ENCODE assay signal across 8 mouse cellular contexts in genomic region chrX:95968594-95968965, GRCm38 (mm10). TPM values are rescaled to one million over a fixed set of nuclear protein-coding genes. Genes with fewer than 3 reads are reported as not detected.
DNase-seq lines count a peak whose midpoint lies in the region; ATAC-seq and TF ChIP-seq lines count a peak whose summit lies in the region.

No protein-coding gene starts in this region.

- no peaks in the 10 kb centered on the region for H3K9me3 ChIP-seq in heart, embryonic 13.5 days
- no peaks in the 10 kb centered on the region for H3K9me3 ChIP-seq in kidney, postnatal 0 days (replicated peaks; ENCODE audit: low read length)
- H3K9me3 ChIP-seq in stomach, embryonic 14.5 days (ENCODE audit: control insufficient read depth, low read depth, low read length): no peaks in the 10 kb centered on the region

- H3K36me3 ChIP-seq in heart, embryonic 13.5 days: no peaks in the 10 kb centered on the region
- no peaks in the 10 kb centered on the region for H3K36me3 ChIP-seq in kidney, postnatal 0 days (ENCODE audit: insufficient read depth, low read length)
- H3K36me3 ChIP-seq in liver, adult 2 months (ENCODE audit: control insufficient read depth, insufficient read depth, low read length): no peaks in the 10 kb centered on the region
- no peaks in the 10 kb centered on the region for H3K36me3 ChIP-seq in stomach, embryonic 14.5 days (ENCODE audit: control insufficient read depth, insufficient read depth, low read length)

- TF ChIP-seq POLR2A in liver, adult 2 months (IDR thresholded peaks at IDR 0.05; ENCODE audit: extremely low read depth, insufficient read depth, low read length): no peak

- no peaks in the 10 kb centered on the region for H3K79me2 ChIP-seq in liver, adult 2 months (ENCODE audit: control insufficient read depth, insufficient read depth, low read length)

- 14% methylated on average over 6 of the region's 6 CpGs for WGBS in heart, embryonic 13.5 days
- WGBS in kidney, postnatal 0 days: 32% methylated on average over 6 of the region's 6 CpGs
- 4% methylated on average over 6 of the region's 6 CpGs for WGBS in liver, adult 2 months
- WGBS in stomach, embryonic 14.5 days: 25% methylated on average over 6 of the region's 6 CpGs

- DNase-seq in CD4-positive helper T cell, adult 2 months (ENCODE audit: low read depth, low spot score): peak; percentile 87
- peak; percentile 94 for DNase-seq in kidney, postnatal 0 days (ENCODE audit: low spot score)
- peak; percentile 59 for DNase-seq in liver, adult 2 months (ENCODE audit: extremely low read depth, low read depth, low spot score)

- H3K27me3 ChIP-seq in heart, embryonic 13.5 days (replicated peaks): no peaks in the 10 kb centered on the region
- H3K27me3 ChIP-seq in kidney, postnatal 0 days (ENCODE audit: insufficient read depth, low read length): no peaks in the 10 kb centered on the region
- H3K27me3 ChIP-seq in liver, adult 2 months (ENCODE audit: control insufficient read depth, insufficient read depth, low read length): no peaks in the 10 kb centered on the region
- no peaks in the 10 kb centered on the region for H3K27me3 ChIP-seq in stomach, embryonic 14.5 days (ENCODE audit: control insufficient read depth, insufficient read depth, low read length)

- peak overlapping the region; percentile 75 for H3K4me2 ChIP-seq in heart, embryonic 13.5 days
- H3K4me2 ChIP-seq in kidney, postnatal 0 days (ENCODE audit: low read length): peak overlapping the region; percentile 63
- H3K4me2 ChIP-seq in stomach, embryonic 14.5 days (replicated peaks; ENCODE audit: low read depth, low read length): peak overlapping the region; percentile 47

- H3K27ac ChIP-seq in brown adipose tissue, adult 24 weeks (replicated peaks; ENCODE audit: low read depth, low read length): no peak overlapping the region
- peak overlapping the region; percentile 75 for H3K27ac ChIP-seq in heart, embryonic 13.5 days (replicated peaks)
- peak overlapping the region; percentile 75; the same call in 1 of the 2 replicates for H3K27ac ChIP-seq in kidney, postnatal 0 days
- no peak overlapping the region for H3K27ac ChIP-seq in liver, adult 2 months (replicated peaks; ENCODE audit: insufficient read depth, low read depth, low read length)
- peak overlapping the region; percentile 78 for H3K27ac ChIP-seq in stomach, embryonic 14.5 days (ENCODE audit: low read length)

- peak; percentile 76 for ATAC-seq in erythroid progenitor cell, adult 5-6 weeks (replicated peaks; ENCODE audit: low FRiP score, poor library complexity, severe bottlenecking)
- peak; percentile 80 for ATAC-seq in heart, embryonic 13.5 days (ENCODE audit: extremely low read depth, insufficient number of reproducible peaks, low FRiP score, low TSS enrichment)
- peak; percentile 95 for ATAC-seq in kidney, postnatal 0 days (replicated peaks; ENCODE audit: low FRiP score, low read depth)
- ATAC-seq in monocyte, adult 5-6 weeks (replicated peaks; ENCODE audit: insufficient number of reproducible peaks, low FRiP score, low TSS enrichment, poor library complexity, severe bottlenecking): peak; percentile 93
- ATAC-seq in stomach, embryonic 14.5 days (ENCODE audit: insufficient number of reproducible peaks, insufficient read depth, low FRiP score, low read depth): peak; percentile 93

- peak overlapping the region; percentile 73 for H3K9ac ChIP-seq in heart, embryonic 13.5 days
- H3K9ac ChIP-seq in kidney, postnatal 0 days (ENCODE audit: low read depth, low read length): peak overlapping the region; percentile 58; the same call in 1 of the 2 replicates
- peak overlapping the region; percentile 62 for H3K9ac ChIP-seq in liver, adult 2 months (ENCODE audit: low read depth, low read length)
- no peak overlapping the region for H3K9ac ChIP-seq in stomach, embryonic 14.5 days (replicated peaks; ENCODE audit: low read depth, low read length)

- H3K4me1 ChIP-seq in brown adipose tissue, adult 24 weeks (ENCODE audit: control insufficient read depth, insufficient read depth, insufficient read length, low read length): no peaks in the 10 kb centered on the region
- H3K4me1 ChIP-seq in heart, embryonic 13.5 days: 0 out of 2 replicates have a peak, but pooled peaks cover 3% of the 10 kb centered on the region
- H3K4me1 ChIP-seq in kidney, postnatal 0 days (replicated peaks; ENCODE audit: insufficient read depth, low read length): no peaks in the 10 kb centered on the region
- no peaks in the 10 kb centered on the region for H3K4me1 ChIP-seq in liver, adult 2 months (ENCODE audit: control insufficient read depth, insufficient read depth, low read length)
- no peaks in the 10 kb centered on the region for H3K4me1 ChIP-seq in stomach, embryonic 14.5 days (ENCODE audit: control insufficient read depth, insufficient read depth, low read length)

- no peak for TF ChIP-seq CTCF in kidney, postnatal 0 days (IDR thresholded peaks at IDR 0.05; ENCODE audit: low read depth)
- no peak for TF ChIP-seq CTCF in liver, adult 2 months (IDR thresholded peaks at IDR 0.05; ENCODE audit: low read depth, low read length)

- peak overlapping the region; percentile 61 for H3K4me3 ChIP-seq in brown adipose tissue, adult 24 weeks (ENCODE audit: insufficient read depth, low read depth, low read length)
- H3K4me3 ChIP-seq in heart, embryonic 13.5 days: peak overlapping the region; percentile 52
- H3K4me3 ChIP-seq in kidney, postnatal 0 days (replicated peaks; ENCODE audit: low read depth, low read length): peak overlapping the region; percentile 37
- peak overlapping the region; percentile 66 for H3K4me3 ChIP-seq in liver, adult 2 months (ENCODE audit: insufficient read depth, low read depth, low read length)
- H3K4me3 ChIP-seq in stomach, embryonic 14.5 days (ENCODE audit: low read depth, low read length): peak overlapping the region; percentile 29

RNA-seq across cellular contexts. Expression of gene Las1l, which starts 11.8 kb away (rescaled TPM):
- 26.0 and 31.5 TPM in 2 replicates for polyA plus RNA-seq in brown adipose tissue, adult 24 weeks (2012; ENCODE audit: insufficient read depth, insufficient read length, missing spikeins)
- 3.6 and 6.3 TPM in 2 replicates for total RNA-seq in erythroid progenitor cell, adult 5-6 weeks (2015; ENCODE audit: low replicate concordance)
- total RNA-seq in erythroid progenitor cell, adult 5-6 weeks (2017; ENCODE audit: low replicate concordance): 2.7 and 3.0 TPM in 2 replicates
- 51.5 and 51.9 TPM in 2 replicates for polyA plus RNA-seq in heart, embryonic 13.5 days (2015; fragmentation: Nextera tagmentation; extraction: Ambion mirVana)
- 46.4 and 49.3 TPM in 2 replicates for polyA plus RNA-seq in kidney, postnatal 0 days (2015; fragmentation: Nextera tagmentation; extraction: Ambion mirVana)
- total RNA-seq in liver, adult 2 months (2014; rRNA removed): 23.0 and 23.4 TPM in 2 replicates
- 9.0 and 9.2 TPM in 2 replicates for polyA plus RNA-seq in liver, adult 2 months (2012; rRNA removed)
- 31.7 to 43.8 TPM (median 42.4 TPM) in 3 replicates for total RNA-seq in monocyte, adult 5-6 weeks (2017)
- polyA plus RNA-seq in stomach, embryonic 14.5 days (2014; fragmentation: Nextera tagmentation; extraction: Ambion mirVana): 36.6 and 39.6 TPM in 2 replicates

Comparison
In these comparisons a context has a peak if more than half of its experiments do, and no peak if none do; other contexts are left out.
1. H3K27ac ChIP-seq: peak in heart, embryonic 13.5 days (single experiment), kidney, postnatal 0 days (single experiment) and stomach, embryonic 14.5 days (single experiment); none in brown adipose tissue, adult 24 weeks (single experiment) and liver, adult 2 months (single experiment).
2. Peak in every context shown above with its lines, with median percentiles within 50 percentile points of each other: DNase-seq, H3K4me3 ChIP-seq, ATAC-seq and H3K4me2 ChIP-seq.